Mouse (Mus musculus) megakaryocyte, embryonic 14.5 days (primary cell): ENCODE data around the gene Vapa.

Source experiments
- FLI1 ChIP-seq: IDR thresholded peaks from 2 replicates; pipeline ENCODE4 v1.6.1; 2012; ENCODE audit warnings: low read length, inconsistent platforms, mixed read lengths
- GATA1 ChIP-seq: IDR thresholded peaks from 3 replicates; pipeline ENCODE4 v1.6.1; 2012; ENCODE audit warnings: mixed read lengths, low read length, inconsistent platforms, borderline replicate concordance

GRCm38 (mm10) chr17:65656076-65656475 is 42.7 kb upstream of the Vapa start:
- no peak for TF ChIP-seq GATA1
- no peak for TF ChIP-seq FLI1
